Mouse (Mus musculus) NIH3T3 (cell line): ENCODE measurements around the gene Pabpn1.

Experiments
- DNase-seq: peaks from one replicate; pipeline ENCODE4 v3.0.0-alpha.2; 2012; ENCODE audit warnings: low read depth

Gene Pabpn1

GRCm38 (mm10) chr14:54893651-54894181 lies 1.4 kb downstream of the Pabpn1 start:
- peak; percentile 97 for DNase-seq

- DNase-seq, result peak; percentile 63
Measured at GRCm38 (mm10) chr14:54894296-54895151, 2.2 kb downstream of the Pabpn1 start.

GRCm38 (mm10) chr14:54897445-54897844 lies 5.1 kb downstream of the Pabpn1 start:
- no peak for DNase-seq

GRCm38 (mm10) chr14:54900383-54900782 lies 8.1 kb downstream of the Pabpn1 start:
- peak; percentile 88 for DNase-seq

- peak; percentile 26 for DNase-seq
Measured at GRCm38 (mm10) chr14:54903641-54904040, 11.3 kb downstream of the Pabpn1 start.

DNA sequence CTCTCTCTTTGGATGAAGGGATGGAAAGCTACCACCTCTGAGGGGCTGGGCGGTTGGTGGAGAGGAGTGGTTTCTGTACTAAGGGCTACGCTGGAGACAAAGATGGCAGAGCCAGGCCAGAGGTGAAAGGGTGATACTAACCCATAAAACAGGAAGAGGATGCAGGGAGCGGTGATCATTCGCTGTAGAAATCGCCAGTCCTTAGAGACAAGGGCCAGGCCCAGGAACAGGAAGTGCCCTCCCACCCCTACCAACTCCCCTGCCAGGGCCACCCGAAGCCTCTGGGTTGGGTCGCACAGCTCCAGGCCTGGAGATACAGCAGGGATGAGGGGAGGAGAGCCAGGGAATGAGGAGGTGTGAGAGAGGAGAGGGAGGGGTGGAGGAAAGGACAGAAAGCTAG lies 16.4 kb downstream of the Pabpn1 start:
- no peak for DNase-seq

- no peak for DNase-seq
Measured at GRCm38 (mm10) chr14:54912109-54912850, 20.0 kb downstream of the Pabpn1 start.

GRCm38 (mm10) chr14:54912886-54913285 lies 20.6 kb downstream of the Pabpn1 start, which contains the start of gene Slc22a17:
Slc22a17 (minus strand) TSS chr14:54913132.
- DNase-seq, result peak; percentile 66

GRCm38 (mm10) chr14:54913343-54913742 lies 21.0 kb downstream of the Pabpn1 start:
- no peak for DNase-seq

DNA sequence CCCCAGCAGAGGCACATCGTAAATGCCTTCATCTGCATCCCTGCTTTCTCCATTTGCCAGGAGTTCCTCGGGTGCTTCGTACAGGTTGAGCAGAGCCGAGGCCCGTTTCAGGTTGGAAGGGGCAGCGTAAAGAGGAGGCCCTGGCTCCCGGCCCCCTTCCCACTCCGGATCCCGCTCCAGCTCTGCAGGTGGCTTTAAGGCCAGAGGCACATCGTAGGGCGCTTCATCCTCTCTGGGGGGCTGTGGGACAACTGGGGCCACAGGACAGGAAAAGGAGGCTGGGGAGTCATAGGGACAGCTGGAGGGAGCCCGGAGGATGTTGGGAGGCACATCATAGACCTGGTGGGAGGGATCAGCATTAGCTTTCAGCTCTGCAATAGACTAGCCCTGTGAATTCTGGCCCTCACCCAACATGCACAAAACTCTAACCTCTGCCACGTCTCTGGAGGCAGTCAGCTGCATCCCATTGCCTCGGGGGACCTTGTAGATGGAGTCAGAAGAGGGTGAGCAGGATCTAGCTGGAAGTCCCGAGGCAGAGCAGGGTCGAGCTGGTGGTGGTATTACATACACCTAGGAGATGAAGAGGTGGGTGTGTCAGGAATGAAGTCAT lies 27.9 kb downstream of the Pabpn1 start:
- DNase-seq, result no peak

DNA sequence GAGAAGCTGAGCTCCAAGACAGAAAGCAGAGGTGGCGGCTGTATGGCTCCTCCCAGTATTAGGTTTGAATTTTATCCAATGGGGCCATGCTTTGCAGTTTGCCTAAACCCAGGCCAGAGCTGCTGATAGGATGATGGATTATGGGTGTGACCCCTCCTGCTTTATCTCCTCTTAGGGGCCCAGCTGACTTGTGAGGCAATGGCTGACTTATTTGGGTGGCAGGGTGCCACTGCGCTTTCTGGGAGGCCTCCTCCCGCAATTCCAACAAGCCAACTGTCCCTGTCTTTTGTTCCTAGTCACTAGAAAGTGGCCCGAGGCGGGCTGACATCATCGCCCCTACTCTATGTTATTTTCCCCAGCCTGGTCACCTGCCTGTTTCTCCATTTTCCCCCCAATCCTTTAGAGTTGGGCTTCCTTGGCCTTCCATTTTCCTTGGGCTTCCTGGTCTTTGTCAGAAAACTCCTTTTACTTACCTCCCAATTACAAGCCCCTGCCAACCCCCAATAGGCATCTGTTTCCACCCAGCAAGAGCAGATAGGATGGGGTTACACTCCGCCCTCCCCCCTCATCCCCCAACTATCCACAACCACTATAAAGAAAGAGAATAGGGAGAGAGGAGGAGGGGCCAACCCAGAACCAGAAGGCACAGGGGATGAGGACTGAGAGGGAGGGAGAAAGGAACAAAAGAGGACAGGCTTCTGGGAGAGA lies 32.5 kb downstream of the Pabpn1 start:
- peak; percentile 59 for DNase-seq

- no peak for DNase-seq
Measured at GRCm38 (mm10) chr14:54925349-54926342, 33.3 kb downstream of the Pabpn1 start, which contains the start of gene Efs. Efs (minus strand) TSS chr14:54926126.

DNA sequence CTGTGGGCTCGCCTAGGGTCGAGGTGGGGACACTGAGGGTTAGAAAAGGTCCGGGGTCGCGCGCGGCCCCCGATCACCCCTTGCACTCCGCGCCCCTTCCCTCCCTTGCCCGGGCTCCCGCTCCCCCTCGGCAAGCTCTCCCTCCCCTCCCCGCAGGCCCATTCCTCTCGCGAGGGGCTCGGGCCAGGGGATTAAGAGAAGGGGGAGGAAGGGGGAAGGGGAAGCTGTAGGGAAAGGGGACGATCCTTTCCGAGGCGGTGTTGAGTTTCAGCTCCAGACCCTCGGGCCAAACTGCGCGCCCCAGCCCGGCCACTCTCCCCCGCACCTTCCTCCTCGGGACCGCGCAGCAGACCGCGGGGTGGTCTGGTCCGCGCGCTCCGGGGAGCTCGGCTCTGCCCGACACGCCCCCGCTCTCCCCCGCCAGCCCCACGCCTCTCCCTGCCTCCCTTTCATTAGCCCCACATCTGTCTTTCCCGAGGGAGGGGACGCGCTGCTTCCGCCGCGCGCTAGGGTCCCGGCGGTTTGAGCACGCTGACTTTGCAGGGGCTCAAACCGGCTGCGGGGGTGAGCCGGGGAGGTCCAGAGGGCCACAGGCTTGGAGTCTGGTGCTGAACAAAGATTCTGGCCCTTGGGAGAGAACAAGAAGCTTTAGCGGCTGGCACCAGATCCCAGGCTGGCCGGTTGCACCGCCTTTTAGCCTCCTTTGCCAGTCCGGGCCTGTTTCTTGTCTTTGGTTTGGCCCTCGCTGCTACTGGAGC lies 34.3 kb downstream of the Pabpn1 start:
- DNase-seq, result no peak

DNA sequence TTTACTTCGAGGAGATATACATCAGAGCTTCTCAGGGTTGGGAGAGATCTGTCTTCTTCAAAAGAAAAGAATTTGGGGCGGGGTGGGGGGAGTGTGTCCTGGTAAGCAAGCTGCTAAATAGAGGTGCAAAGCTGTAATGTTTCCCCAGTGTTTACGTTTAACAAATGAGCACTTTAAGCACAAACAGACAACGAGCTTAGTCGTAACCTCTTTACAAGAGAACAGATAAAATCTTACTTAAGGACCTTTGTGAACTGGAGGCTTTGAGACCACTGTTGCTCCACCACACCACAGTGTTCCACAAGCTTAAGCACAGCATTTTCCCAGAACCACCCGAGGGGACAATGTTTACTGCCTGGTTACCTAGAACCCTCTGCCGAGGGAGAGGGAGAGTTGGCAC lies 35.0 kb downstream of the Pabpn1 start:
- DNase-seq, result no peak

GRCm38 (mm10) chr14:54929801-54930200 lies 37.5 kb downstream of the Pabpn1 start:
- peak; percentile 11 for DNase-seq

DNA sequence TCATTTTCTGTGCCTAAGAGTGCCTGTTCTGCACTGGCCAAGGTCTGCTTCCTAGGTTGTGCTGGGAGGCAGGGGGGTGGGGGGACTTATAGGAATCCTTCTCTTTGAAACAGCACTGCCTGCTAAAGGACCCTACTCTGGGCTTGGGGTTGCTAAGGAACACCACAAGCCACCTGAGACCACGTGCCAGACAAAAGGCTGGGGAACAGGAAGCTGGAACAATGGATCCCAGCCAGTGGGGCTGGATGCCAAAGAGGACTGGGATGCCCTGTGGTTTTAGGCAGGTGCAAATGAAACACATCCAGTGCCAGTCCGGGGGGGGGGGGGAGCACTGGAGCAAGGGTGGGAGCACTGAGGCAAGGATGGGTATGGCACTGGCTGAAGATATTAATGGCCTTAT lies 38.1 kb downstream of the Pabpn1 start:
- no peak for DNase-seq

DNA sequence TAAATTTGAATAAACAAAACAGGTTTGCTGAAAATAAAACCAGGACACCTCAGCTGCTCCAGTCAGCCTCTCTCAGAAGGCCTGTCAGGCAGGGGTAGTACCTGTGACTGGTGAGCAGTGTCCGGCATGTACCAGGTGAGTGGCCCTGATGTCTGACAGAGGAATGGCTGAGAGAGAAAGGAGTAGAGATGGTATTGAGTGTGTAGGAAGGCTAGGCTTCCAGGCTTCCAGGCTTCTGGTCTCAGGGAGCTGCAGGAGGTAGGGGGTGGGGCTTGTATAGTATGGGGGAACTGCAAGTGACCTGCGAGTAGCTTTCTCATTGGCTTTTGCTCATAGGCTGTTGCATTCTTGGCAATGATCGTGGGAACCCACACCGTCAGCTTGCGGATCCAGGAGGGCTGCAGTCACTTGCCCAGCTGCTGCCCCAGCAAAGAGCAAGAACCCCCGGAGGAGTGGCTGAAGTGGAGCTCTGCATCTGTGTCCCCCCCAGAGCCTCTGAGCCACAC lies 40.4 kb downstream of the Pabpn1 start, which contains the start of gene Il25:
TSS of gene Il25 (plus strand) at position 51 of the 506 bp plus-strand sequence.
- DNase-seq, result no peak

DNA sequence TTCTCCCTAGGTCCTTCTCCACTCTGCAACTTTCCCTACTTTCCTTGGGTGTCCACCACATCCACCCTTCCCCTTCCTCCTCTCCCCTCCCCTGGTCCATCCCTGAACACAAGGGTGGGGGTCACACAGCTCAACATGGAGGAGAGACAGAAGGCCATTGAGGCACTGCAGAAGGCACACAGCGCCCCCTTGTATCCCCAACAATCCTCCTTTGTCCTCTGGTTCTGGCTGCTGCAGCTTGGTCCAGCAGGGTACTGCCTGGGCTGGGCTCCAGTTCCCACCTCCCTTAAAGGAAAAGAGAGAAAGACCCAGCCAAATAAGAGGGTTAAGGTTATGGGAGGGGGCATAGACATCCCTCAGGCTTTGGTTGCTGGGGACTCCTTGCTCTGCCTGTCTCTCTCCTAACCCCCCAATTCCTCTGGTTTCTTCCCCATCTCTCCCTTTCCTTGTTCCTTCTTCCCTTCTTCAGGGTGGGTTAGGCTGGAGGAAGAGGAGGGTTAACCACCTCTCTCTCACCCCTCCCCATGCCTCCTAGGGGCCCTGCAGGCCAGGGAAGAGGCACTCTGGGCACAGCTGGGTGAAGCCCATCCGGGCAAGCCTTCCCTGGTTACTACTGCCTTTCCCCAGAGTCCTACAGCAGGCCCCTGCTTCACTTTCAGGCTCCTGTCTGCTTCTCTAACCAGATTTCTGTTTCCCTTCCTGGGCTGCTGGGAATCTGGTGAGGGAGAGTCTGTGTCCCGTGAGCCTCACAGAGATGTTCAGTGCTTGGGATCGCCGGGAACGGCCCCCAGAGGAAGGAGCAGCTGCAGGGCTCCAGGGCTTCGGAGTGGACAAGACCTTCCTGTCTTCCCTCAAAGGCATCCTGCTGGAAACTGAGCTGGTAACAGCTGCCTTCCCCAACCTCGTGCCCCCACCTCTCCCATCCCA lies 43.9 kb downstream of the Pabpn1 start, which contains the start of gene Cmtm5:
TSS of gene Cmtm5 (plus strand) at position 358 of the 927 bp plus-strand sequence.
- DNase-seq, result no peak
